Mouse (Mus musculus): ENCODE data around the gene Acss3.

Acss3 gene

DNA sequence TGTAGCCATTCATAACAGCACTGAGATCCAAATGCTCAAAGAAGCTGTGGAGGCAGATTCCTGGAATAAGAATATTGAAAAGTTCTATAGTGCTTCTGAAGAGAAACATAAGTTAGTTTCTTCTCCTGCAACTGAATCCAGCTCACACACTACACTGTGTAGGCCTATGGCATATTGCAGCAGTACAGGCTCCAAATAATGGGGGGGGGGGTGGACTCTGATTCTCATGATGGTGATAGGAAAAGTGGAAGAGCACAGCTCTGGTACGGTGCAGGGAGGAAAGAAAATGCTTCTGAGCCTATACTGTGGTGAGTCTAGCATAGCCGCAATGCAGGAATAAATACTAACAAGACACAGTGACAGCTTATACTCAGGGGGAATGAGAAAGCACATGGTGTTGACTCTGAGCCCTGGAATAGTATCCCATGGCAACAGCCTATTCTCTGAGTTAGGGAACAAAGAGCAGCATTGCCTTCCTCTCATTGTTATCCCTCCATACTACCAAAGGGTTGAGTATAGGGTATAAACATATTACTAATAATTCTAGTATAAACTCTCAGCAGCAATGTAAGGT lies 125.3 kb downstream of the Acss3 start:
- DNase-seq, result no peak

DNA sequence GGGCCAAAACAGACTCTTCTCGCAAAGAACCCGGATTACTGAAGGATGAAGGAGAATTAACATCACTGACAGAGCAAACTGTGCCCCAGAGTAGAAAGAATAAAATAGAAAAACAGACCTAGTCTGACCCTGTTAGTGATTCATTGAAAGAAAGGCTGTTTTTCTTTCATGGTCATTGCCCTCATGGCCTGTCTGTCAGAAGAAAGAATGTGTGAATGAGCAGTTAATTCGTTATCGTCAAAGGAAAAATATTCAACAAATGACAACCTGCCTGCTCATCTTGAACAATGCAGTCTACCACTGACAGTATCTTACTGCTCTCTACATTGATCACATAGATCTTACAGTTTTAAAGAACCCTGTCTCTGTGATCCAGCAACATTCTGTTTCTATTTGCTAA lies 134.0 kb downstream of the Acss3 start:
- DNase-seq, result no peak

DNA sequence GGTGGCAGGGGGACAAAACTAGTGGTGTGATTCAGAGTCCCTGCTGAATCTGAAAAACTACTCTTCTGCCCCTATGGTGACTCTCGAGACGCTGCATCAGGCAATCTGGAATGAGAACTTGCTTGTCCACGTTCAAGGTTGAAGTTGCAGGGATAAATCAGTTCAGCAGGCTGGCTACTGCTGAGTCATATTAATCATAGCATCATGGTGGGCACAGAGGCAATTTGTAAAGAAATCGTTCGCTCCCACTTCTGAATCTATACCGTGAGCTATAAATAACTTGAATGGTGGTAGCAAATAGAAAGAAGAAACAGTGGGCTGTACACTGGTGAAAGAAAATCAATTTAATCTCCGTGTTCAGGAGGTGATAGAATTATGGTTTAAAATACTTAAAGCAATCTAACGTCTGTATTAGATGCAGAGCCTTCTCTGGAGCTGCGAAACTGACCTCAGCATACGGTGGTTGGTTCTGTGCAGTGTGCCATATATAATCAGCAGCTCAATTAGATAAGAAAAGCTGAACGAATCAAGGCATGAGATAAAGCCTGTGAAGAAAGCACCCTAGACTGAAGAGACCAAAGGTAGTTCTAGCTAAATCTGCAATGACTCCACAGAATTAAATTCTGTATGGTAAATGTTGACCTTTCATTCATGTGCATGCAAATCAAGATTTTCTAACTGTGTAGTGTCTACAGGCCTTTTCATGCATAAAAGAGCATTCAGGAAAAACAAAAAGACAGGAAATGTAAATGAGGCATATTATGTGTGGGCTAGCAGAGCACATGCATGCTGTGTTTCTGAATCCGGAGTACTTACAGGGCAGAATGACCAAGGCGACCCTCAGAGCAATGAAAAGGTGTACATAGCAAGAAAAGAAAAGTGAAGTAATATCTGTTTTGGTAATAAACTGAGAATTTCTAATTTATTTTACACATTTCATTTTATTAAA lies 148.0 kb downstream of the Acss3 start:
- no peak for DNase-seq

DNA sequence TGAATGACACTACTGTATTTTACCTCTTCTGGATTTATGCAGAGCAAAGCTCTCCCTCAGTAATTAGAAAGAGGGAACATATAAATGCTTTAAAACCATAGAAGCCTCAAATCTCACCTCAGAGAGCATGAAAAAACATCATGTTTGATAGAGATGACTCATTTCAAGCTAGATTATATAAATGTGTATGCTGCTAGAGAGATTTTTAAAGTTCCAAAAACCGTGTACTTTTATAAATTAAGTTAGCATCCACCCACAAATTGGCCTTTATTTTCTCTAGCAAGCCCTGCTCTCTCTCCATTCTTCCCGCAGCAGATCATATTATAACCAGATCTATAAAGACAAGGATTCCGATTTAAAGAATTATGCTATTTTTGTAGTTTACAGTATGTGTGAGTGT lies 164.4 kb downstream of the Acss3 start:
- no peak for DNase-seq

DNA sequence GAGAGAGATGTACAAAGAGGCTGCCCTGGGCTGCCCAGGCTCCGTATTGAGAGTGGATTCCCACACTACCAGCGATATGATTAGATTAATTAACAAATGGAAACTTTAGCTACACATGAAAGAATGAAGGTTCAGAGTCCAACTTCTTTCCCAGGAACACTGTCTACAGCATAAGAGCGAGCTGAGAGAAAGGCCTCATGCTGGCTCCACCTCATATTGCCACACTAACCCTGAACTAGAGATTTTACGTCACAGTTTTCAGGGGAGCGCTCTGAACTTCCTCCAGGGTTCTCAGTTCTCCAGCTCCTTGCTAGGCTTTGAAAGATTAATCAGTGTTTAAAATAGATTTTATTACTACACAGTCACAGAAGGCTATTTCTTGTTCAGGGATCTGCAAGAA lies 182.1 kb downstream of the Acss3 start:
- DNase-seq, result no peak

DNA sequence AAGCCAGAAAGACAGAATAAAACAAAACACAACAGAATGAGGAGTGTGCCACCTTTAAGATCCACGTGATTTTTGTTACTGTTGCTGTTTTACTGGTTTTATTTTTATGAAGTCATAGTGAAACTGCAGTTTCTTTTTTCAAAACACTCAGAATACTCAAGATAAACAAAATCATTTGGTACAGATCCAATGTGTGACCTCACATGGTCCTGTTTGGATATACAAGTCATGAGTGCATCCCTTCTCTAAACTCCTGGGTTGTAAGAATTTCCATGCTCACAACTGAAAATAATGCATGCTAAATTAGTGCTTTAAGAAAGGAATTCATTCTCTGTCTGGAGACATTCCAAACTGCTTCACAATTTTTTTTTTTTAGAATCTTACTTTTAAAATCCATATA lies 184.0 kb downstream of the Acss3 start:
- no peak for DNase-seq

DNA sequence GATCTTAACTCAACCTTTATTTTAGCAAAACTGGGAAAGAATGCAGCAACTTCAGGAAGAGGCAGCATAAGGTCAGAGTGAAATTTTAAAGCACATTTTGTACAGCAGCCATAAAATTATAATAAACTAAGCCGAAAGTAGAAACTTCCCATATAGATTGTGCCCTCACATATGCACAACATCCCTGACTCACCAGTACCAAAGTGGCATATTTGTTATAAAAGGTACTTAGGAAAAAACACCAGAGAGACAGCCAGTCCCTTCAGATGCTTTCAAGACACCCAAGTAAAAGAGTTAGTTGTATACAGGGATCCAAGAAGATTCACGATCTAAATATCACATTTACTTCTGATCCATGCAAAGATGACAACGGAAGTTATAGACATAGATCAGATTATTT lies 184.6 kb downstream of the Acss3 start:
- DNase-seq, result no peak

DNA sequence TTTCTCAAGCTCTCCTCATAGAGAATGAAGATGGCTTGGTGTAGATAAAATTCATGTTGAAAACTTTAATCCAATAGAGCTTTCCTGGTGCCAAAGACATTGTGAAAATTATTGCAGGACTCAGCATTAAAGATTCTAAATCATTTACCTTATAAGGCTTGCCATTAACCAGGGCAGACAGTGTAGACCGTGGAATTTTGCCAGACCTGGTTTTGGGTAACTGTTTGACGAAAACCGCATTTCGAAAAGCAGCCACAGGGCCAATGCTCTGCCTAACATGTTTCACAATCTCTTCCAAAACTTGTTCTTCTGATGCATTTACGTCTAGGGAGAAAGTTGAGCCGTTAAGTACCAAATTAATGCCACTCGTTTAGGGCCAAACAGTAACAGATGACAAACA lies 186.5 kb downstream of the Acss3 start:
- no peak for DNase-seq

DNA sequence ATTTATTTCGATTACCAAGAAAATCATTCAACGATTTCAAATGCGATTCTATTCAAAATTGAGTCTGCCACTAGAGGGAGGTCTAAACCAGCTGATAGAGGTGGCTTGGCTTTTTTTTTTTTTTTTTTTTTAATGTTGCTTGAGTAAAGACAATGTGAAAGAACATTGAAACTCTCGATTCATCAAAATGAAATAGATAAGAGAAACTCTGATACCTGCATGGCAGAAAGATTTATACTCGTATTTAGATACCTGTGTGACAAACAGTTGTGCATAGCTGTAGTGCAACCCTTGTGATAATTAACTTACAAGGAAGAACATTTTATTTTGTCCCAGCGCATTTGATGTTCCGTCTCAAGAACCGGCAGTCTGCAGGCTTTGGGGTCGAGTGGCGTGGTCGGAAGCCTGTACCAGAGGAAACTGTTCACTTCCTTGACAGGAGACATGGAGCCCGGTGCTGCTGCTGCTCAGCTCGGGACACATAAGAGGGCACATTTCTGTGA lies 190.8 kb downstream of the Acss3 start:
- no peak for DNase-seq

DNA sequence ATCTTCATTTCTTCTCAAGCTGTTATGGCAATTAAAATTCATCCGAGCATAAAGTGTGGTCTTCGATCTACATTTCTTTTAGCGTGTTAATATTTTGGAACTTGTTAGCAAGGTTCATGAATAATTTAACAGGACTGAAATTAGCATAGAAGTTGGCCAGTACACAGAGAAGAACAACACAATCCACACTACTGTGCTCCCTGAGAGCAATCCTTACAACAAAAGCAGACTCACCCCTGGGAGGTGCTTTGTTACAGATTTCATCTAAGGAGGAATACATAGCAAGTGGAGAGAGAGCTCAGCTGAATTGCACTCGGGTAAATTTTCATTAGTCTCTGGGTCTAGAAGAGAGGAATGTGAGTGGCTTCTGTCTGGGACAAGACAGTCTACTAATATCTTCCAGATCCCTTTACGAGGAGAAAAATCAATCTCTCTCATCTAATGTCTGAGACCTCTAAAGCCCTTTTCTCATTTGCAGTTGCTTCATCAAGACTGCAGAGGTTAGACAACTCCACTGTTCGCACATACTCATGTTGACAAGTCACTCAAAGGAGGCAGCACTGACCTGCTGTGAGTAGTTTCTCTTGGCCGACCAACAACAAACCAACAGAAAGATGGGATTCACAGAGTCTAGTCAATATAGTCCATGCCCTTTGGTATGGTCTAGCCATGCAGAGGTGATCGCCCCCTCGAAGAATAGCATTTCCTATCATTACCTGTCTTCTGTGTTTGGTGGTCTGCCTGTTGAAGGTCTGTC lies 194.7 kb downstream of the Acss3 start:
- no peak for DNase-seq

DNA sequence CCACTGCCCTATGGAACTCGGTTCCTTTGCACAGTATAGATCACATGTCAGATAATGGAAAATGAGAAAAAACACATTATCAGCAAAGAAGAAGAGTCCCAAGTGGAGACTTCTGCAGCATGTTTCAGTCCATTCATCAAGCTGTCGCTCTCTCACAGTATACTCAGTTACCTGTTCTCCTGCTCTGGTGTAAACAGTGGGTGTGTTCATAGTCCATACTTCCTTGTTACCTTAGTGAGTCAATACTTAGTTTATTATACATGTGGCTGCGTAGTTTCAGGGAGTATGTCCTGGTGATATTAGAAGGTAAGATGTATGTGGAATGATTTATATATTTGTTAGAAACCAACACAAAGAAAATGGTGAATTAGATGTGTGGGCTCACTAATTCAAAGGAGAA lies 198.7 kb downstream of the Acss3 start:
- DNase-seq, result no peak

DNA sequence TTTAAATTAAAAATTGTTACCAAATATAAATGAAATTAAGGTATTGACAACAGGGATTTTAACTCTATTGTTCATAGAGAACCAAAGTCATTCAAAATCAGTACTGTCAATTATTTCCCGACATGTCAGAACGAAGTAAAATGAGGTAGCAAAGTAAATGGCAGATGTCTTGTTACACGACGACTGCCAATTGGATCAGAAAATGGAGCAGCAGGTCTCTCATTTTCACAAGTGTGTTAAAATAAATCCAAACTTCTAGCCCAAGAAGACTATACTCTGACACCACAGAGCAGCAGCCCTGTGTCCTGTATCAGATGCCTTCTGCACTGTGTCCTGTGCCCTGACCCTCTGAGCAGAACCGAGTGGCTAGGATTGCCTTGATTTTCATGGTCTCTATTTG lies 199.1 kb downstream of the Acss3 start:
- DNase-seq, result no peak

DNA sequence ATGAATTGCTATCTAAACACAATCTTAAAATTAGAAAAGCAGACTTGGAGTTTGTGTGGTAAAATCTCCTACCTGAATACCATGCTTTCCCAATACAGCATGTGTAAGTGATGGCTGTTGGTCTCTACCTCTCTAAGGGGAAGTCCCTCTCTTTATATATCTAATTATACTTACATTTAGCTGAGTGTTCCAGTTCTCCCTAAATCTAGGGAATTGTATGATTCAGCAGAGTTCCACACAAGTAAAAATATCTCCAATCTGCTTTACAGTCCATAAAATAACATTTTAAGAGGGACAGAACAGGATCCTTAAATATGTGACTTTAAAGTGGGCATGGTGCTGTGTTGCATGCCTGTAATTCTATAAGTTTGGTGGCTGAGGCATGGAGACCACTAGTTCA lies 208.6 kb downstream of the Acss3 start:
- no peak for DNase-seq

DNA sequence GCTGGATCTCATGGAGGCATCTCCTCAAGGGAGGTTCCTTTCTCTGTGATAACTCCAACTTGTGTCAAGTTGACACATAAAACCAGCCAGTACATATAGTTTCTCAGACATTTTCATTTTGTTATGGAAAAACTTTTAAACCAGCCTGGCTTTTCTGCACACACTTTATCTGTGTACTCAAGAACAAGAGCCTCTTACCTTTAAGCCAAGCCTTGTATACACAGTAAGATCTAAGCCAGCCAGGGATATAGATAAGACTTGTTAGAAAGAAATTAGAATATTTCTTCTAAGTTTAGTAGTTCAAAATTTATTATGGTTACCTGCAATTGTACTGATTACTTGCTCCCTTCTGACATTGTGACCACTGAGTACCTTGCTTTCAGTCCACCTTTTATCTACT lies 209.2 kb downstream of the Acss3 start:
- DNase-seq, result no peak

DNA sequence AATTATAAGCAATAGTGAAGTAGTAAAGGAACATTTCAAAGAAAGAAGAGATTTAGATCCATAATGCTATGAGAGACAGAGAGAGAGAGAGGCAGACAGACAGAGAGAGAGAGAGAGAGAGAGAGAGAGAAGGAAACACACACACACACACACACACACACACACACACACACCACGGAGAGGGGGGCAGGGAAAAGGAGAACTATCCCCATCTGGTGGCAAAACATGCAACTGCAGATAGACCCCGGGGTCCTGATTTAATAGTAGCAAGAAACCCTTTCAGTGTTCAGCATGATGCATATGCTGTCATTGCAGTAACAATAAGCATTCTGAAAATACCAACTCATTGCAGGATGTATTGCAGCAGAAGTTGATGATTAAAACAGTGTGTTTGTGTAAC lies 210.4 kb downstream of the Acss3 start:
- no peak for DNase-seq

DNA sequence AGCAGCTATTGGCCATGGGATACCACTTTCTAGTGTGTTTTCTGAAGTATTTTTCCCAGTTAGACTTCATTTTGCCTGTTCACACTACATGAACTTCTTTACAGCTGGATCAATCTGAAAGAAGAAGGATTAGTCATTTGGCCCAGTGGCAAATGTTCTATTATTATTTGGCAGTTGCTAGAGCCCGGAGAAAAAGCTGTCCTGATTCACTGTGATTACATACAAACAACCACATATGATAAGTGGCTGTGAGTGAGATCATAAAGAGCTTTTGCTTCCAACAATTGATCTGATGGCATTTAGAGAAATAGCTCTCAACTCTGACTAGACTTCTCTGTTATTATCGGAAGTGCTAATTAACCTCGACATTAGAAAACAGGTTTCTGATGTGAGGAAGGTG lies 213.4 kb downstream of the Acss3 start:
- no peak for DNase-seq

DNA sequence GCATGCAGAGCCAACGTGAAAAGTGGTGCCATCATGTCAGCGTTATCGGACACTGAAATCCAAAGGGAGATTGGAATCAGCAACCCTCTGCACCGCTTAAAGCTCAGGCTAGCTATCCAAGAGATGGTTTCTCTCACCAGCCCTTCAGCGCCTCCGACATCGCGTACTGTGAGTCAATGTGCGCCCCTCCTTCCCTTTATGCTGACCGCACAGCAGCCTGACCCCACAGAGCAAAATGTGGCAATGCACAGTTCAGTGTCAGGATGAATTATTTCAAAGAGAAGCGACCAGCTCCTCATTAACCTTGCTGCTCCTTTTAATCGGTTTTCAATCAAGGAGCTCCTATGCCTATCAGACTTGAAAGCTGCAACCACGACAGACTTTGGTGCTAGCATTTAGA lies 227.1 kb downstream of the Acss3 start:
- DNase-seq, result no peak
